Mouse (Mus musculus) kidney, embryonic 16.5 days (tissue): ENCODE measurements around the gene Gm49369. TPM values are rescaled to one million over a fixed set of nuclear protein-coding genes. Genes with fewer than 3 reads are reported as not detected.

Experiments
- ATAC-seq: fragments of 200-750 bp; cut with Nextera tagmentation; 2 replicates; pipeline ENCODE4 v1.8.0; 2017; ENCODE audit warnings: moderate TSS enrichment; ENCODE audit not compliant: low FRiP score, low TSS enrichment
- H3K27ac ChIP-seq: fragments of 300-500 bp; sonication (generic); 2 replicates; pipeline ENCODE4 v1.5.1; 2014; ENCODE audit warnings: low read length
- H3K27me3 ChIP-seq: fragments of 300-500 bp; sonication (generic); 2 replicates; pipeline ENCODE4 v1.6.1; 2014; ENCODE audit warnings: low read length, control low read depth, mixed read lengths; ENCODE audit not compliant: insufficient read depth
- H3K36me3 ChIP-seq: fragments of 300-500 bp; sonication (generic); 2 replicates; pipeline ENCODE4 v1.6.1; 2014; ENCODE audit warnings: low read length, control low read depth, mixed read lengths; ENCODE audit not compliant: insufficient read depth
- H3K4me1 ChIP-seq: fragments of 300-500 bp; sonication (generic); 2 replicates; pipeline ENCODE4 v1.6.1; 2014; ENCODE audit warnings: low read length, control low read depth, mixed read lengths; ENCODE audit not compliant: insufficient read depth
- H3K4me2 ChIP-seq: fragments of 300-500 bp; sonication (generic); replicated peaks from 2 replicates; pipeline ENCODE4 v1.6.1; 2014; ENCODE audit warnings: low read depth, low read length
- H3K4me3 ChIP-seq: fragments of 300-500 bp; sonication (generic); 2 replicates; pipeline ENCODE4 v1.5.1; 2014; ENCODE audit warnings: mild to moderate bottlenecking, low read length
- H3K9ac ChIP-seq: fragments of 300-500 bp; sonication (generic); replicated peaks from 2 replicates; pipeline ENCODE4 v1.6.1; 2014; ENCODE audit warnings: low read length
- H3K9me3 ChIP-seq: fragments of 300-500 bp; sonication (generic); 2 replicates; pipeline ENCODE4 v1.6.1; 2016; ENCODE audit warnings: low read length, control low read depth
- WGBS: fragments of 180-500 bp; shearing (Covaris S2); extraction: QIAGEN DNeasy Blood & Tissue Kit; methylation state at CpG from one replicate; pipeline ENCODE4 v1.1.7; 2014; 5-methylcytosine and 5-hydroxymethylcytosine counted together
- polyA plus RNA-seq: library from polyadenylated mRNA; unstranded; fragments of >200 nt; fragmentation: Nextera tagmentation; extraction: Ambion mirVana; gene quantifications from 2 replicates; pipeline ENCODE4 v1.2.1, GENCODE M21; 2015

Gene Gm49369
- polyA plus RNA-seq, 1 experiment from 2014 or later = 4.4 TPM

GRCm38 (mm10) chr7:142375261-142375724, 7.2 kb downstream of the Gm49369 start:
- Histone ChIP-seq H3K36me3 (peaks cover 48% of the 10 kb centered on the region), H3K4me1 (peaks cover 19% of the 10 kb centered on the region)

GRCm38 (mm10) chr7:142374413-142375015, 8.0 kb downstream of the Gm49369 start:
- peaks cover 15% of the 10 kb centered on the region for H3K27me3 ChIP-seq
- peaks cover 40% of the 10 kb centered on the region for H3K36me3 ChIP-seq
- 82% methylated on average over 5 of the region's 5 CpGs for WGBS
- H3K4me2 ChIP-seq = no peak overlapping the region
- no peak overlapping the region for H3K4me3 ChIP-seq
- no peak overlapping the region for H3K27ac ChIP-seq
- no peaks in the 10 kb centered on the region for H3K9me3 ChIP-seq
- ATAC-seq = no peak
- peaks cover 19% of the 10 kb centered on the region for H3K4me1 ChIP-seq
- no peak overlapping the region for H3K9ac ChIP-seq

More at GRCm38 (mm10) chr7:142375261-142375724, 7.2 kb downstream of the Gm49369 start:
- Histone ChIP-seq H3K27me3 (peaks cover 15% of the 10 kb centered on the region), H3K4me3 (no peak overlapping the region), H3K4me2 (no peak overlapping the region), H3K27ac (no peak overlapping the region), H3K9me3 (no peaks in the 10 kb centered on the region), H3K9ac (no peak overlapping the region)
- WGBS = 64% methylated on average over 6 of the region's 6 CpGs
- ATAC-seq = no peak

GRCm38 (mm10) chr7:142373641-142374412, 8.6 kb downstream of the Gm49369 start, which contains the start of gene Ifitm10:
Ifitm10 (minus strand) TSS chr7:142373753.
- peaks cover 33% of the 10 kb centered on the region for H3K36me3 ChIP-seq
- peaks cover 15% of the 10 kb centered on the region for H3K27me3 ChIP-seq
- no peaks in the 10 kb centered on the region for H3K9me3 ChIP-seq
- peak within 1 kb of the TSS; percentile 92; the same call in 1 of the 2 replicates for H3K4me2 ChIP-seq
- ATAC-seq = no peak
- 62% methylated on average over 8 of the region's 8 CpGs for WGBS
- no peak within 1 kb of the TSS for H3K9ac ChIP-seq
- peaks cover 19% of the 10 kb centered on the region for H3K4me1 ChIP-seq
- H3K27ac ChIP-seq = no peak within 1 kb of the TSS
- H3K4me3 ChIP-seq = no peak within 1 kb of the TSS

GRCm38 (mm10) chr7:142373039-142373438, 9.4 kb downstream of the Gm49369 start:
- peaks cover 25% of the 10 kb centered on the region for H3K36me3 ChIP-seq
- peaks cover 19% of the 10 kb centered on the region for H3K4me1 ChIP-seq
- no peak overlapping the region for H3K4me3 ChIP-seq
- H3K9ac ChIP-seq = no peak overlapping the region
- no peak overlapping the region for H3K4me2 ChIP-seq
- H3K9me3 ChIP-seq = no peaks in the 10 kb centered on the region
- no peak for ATAC-seq
- peaks cover 15% of the 10 kb centered on the region for H3K27me3 ChIP-seq
- WGBS = 73% methylated on average over 5 of the region's 5 CpGs
- no peak overlapping the region for H3K27ac ChIP-seq

GRCm38 (mm10) chr7:142371768-142372661, 10.5 kb downstream of the Gm49369 start:
- peak overlapping the region; percentile 53 for H3K4me3 ChIP-seq
- peak; percentile 43 for ATAC-seq
- peak overlapping the region; percentile 92 for H3K4me2 ChIP-seq
- peaks cover 15% of the 10 kb centered on the region for H3K36me3 ChIP-seq
- 1% methylated on average over 59 of the region's 64 CpGs for WGBS
- peaks cover 15% of the 10 kb centered on the region for H3K27me3 ChIP-seq
- H3K9ac ChIP-seq = peak overlapping the region; percentile 58
- no peaks in the 10 kb centered on the region for H3K9me3 ChIP-seq
- H3K4me1 ChIP-seq = peaks cover 19% of the 10 kb centered on the region
- H3K27ac ChIP-seq = no peak overlapping the region

GRCm38 (mm10) chr7:142371398-142371767, 11.1 kb downstream of the Gm49369 start:
- Histone ChIP-seq H3K27me3 (peaks cover 15% of the 10 kb centered on the region), H3K4me2 (peak overlapping the region; percentile 92), H3K27ac (no peak overlapping the region), H3K4me1 (peaks cover 19% of the 10 kb centered on the region), H3K36me3 (peaks cover 9% of the 10 kb centered on the region), H3K9me3 (no peaks in the 10 kb centered on the region), H3K4me3 (peak overlapping the region; percentile 53), H3K9ac (peak overlapping the region; percentile 58; the same call in 1 of the 2 replicates)
- WGBS = 26% methylated on average over 11 of the region's 11 CpGs
- no peak for ATAC-seq

GRCm38 (mm10) chr7:142370937-142371336, 11.5 kb downstream of the Gm49369 start:
- Histone ChIP-seq H3K9me3 (no peaks in the 10 kb centered on the region), H3K4me3 (no peak overlapping the region; the same call in 1 of the 2 replicates), H3K36me3 (peaks cover 5% of the 10 kb centered on the region), H3K9ac (no peak overlapping the region), H3K27me3 (peaks cover 15% of the 10 kb centered on the region), H3K4me2 (0 out of 2 replicates have a peak overlapping the region, but pooled peaks have one; percentile 92), H3K4me1 (peaks cover 19% of the 10 kb centered on the region), H3K27ac (no peak overlapping the region)
- 82% methylated on average over 18 of the region's 18 CpGs for WGBS
- ATAC-seq = no peak

GRCm38 (mm10) chr7:142369820-142370219, 12.6 kb downstream of the Gm49369 start:
- Histone ChIP-seq H3K27ac (no peak overlapping the region), H3K4me1 (peaks cover 19% of the 10 kb centered on the region), H3K27me3 (peaks cover 15% of the 10 kb centered on the region), H3K9ac (no peak overlapping the region), H3K9me3 (no peaks in the 10 kb centered on the region), H3K4me2 (no peak overlapping the region), H3K36me3 (no peaks in the 10 kb centered on the region), H3K4me3 (no peak overlapping the region)
- 61% methylated on average over 6 of the region's 6 CpGs for WGBS
- no peak for ATAC-seq

- no peak for ATAC-seq
- Histone ChIP-seq H3K9ac (no peak overlapping the region), H3K4me2 (no peak overlapping the region), H3K27me3 (peaks cover 15% of the 10 kb centered on the region), H3K27ac (no peak overlapping the region), H3K4me3 (no peak overlapping the region), H3K9me3 (no peaks in the 10 kb centered on the region), H3K36me3 (no peaks in the 10 kb centered on the region), H3K4me1 (peaks cover 16% of the 10 kb centered on the region)
- WGBS = 81% methylated on average over 2 of the region's 2 CpGs
These were observed 13.6 kb downstream of the Gm49369 start for GRCm38 (mm10) chr7:142368856-142369255.
